Mouse (Mus musculus): ENCODE results near the gene Gimap5. TPM values are rescaled to one million over a fixed set of nuclear protein-coding genes. Genes with fewer than 3 reads are reported as not detected.

Gene Gimap5
- polyA plus RNA-seq, 1 experiment from 2014 or later: 1.9 TPM

DNA sequence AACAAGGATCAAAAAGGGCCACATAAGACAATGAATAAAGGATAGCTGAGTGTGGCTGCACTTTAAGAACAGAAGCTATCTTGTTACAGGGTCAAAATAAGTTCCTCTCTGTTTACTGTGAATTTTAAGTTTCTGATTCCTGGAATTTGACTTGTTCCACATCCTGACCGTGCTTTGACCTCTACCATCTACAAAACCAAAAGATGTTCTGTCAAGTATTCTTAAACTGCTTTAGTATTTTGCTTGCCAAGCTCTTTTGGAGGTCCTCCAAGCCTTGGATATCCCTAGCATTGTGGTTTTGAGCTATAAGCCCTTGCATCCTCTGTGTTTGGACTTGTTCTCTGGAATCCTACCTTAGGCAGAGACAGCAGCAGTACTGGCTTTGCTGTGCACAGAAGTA is 39.2 kb downstream of the Gimap5 start:
- no peak overlapping the region for H3K9ac ChIP-seq
- H3K4me2 ChIP-seq: no peak overlapping the region
- ATAC-seq (ENCODE audit: low FRiP score): no peak
- WGBS: 88% methylated on average over 1 of the region's 1 CpGs
- no peaks in the 10 kb centered on the region for H3K36me3 ChIP-seq
- H3K4me3 ChIP-seq: no peak overlapping the region
- H3K27me3 ChIP-seq: no peaks in the 10 kb centered on the region
- H3K4me1 ChIP-seq (replicated peaks): no peaks in the 10 kb centered on the region
- H3K9me3 ChIP-seq: 0 out of 2 replicates have a peak, but pooled peaks cover 5% of the 10 kb centered on the region
- H3K27ac ChIP-seq: no peak overlapping the region

- no peak for ATAC-seq (ENCODE audit: low FRiP score)
- no peak overlapping the region for H3K27ac ChIP-seq
- H3K9me3 ChIP-seq: 0 out of 2 replicates have a peak, but pooled peaks cover 3% of the 10 kb centered on the region
- H3K4me3 ChIP-seq: no peak overlapping the region
- WGBS: 84% methylated on average over 2 of the region's 2 CpGs
- H3K4me1 ChIP-seq (replicated peaks): no peaks in the 10 kb centered on the region
- H3K36me3 ChIP-seq: no peaks in the 10 kb centered on the region
- no peaks in the 10 kb centered on the region for H3K27me3 ChIP-seq
- no peak overlapping the region for H3K9ac ChIP-seq
- no peak overlapping the region for H3K4me2 ChIP-seq
These were observed 39.6 kb downstream of the Gimap5 start for GRCm38 (mm10) chr6:48785601-48786000.

DNA sequence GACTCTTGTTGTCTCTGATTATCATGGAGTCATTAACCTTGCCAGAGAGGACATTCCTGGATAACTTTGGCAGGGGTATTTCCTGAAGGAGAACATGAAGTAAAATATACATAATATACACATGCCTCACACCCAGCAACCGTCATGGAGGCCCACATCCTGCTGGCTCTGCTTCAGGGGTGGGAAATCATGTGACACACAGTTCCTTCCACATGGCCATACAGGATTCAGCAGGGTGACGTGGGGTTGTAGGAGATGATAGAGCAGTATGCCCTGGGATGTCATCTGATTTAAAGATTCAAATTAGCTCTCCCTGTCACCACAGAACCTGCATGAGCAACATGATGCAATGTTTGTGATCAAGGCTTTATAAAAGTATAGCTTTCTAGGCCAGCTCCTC is 41.9 kb downstream of the Gimap5 start:
- Histone ChIP-seq H3K4me3 (no peak overlapping the region), H3K4me1 (replicated peaks) (no peaks in the 10 kb centered on the region), H3K9me3 (no peaks in the 10 kb centered on the region), H3K27ac (no peak overlapping the region), H3K36me3 (no peaks in the 10 kb centered on the region), H3K4me2 (no peak overlapping the region), H3K27me3 (no peaks in the 10 kb centered on the region), H3K9ac (no peak overlapping the region)
- WGBS: 92% methylated on average over 2 of the region's 2 CpGs
- ATAC-seq (ENCODE audit: low FRiP score): no peak

DNA sequence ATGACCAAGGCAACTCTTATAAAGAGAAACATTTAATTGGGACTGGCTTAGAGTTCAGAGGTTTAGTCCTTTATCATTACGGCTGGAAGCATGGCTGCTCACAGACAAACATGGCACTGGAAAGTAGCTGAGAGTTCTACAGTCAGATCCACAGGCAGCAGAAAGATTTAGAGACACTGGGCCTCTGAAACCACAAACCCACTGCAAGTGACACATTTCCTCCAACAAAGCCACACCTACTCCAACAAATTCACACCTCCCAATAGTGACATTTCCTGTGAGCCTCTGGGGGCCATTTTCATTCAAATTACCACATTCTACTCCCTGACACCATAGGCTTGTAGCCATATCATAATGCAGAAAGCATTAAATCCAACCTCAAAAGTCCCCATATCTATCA is 55.9 kb downstream of the Gimap5 start:
- Histone ChIP-seq H3K9me3 (0 out of 2 replicates have a peak, but pooled peaks cover 5% of the 10 kb centered on the region), H3K27me3 (no peaks in the 10 kb centered on the region), H3K9ac (no peak overlapping the region), H3K36me3 (no peaks in the 10 kb centered on the region), H3K4me1 (replicated peaks) (no peaks in the 10 kb centered on the region), H3K4me3 (no peak overlapping the region), H3K27ac (no peak overlapping the region), H3K4me2 (no peak overlapping the region)
- 91% methylated on average over 1 of the region's 1 CpGs for WGBS
- no peak for ATAC-seq (ENCODE audit: low FRiP score)

GRCm38 (mm10) chr6:48803406-48804051 is 57.5 kb downstream of the Gimap5 start:
- Histone ChIP-seq H3K4me2 (no peak overlapping the region), H3K4me1 (replicated peaks) (no peaks in the 10 kb centered on the region), H3K36me3 (no peaks in the 10 kb centered on the region), H3K27me3 (no peaks in the 10 kb centered on the region), H3K4me3 (no peak overlapping the region), H3K27ac (no peak overlapping the region), H3K9ac (no peak overlapping the region), H3K9me3 (0 out of 2 replicates have a peak, but pooled peaks cover 5% of the 10 kb centered on the region)
- ATAC-seq (ENCODE audit: low FRiP score): no peak

Other genes starting within 250 kb of the Gimap5 start
- gene Atp6v0e2, start 208.6 kb upstream of the Gimap5 start, polyA plus RNA-seq (2015; fragmentation: Nextera tagmentation; extraction: Ambion mirVana): 184 and 189 TPM in 2 replicates
- gene Lrrc61, start 191.4 kb upstream of the Gimap5 start, polyA plus RNA-seq (2015; fragmentation: Nextera tagmentation; extraction: Ambion mirVana): 20.8 and 22.1 TPM in 2 replicates
- 5.2 and 6.0 TPM in 2 replicates for gene Rarres2, start 173.4 kb upstream of the Gimap5 start, polyA plus RNA-seq (2015; fragmentation: Nextera tagmentation; extraction: Ambion mirVana)
- gene Gm45021, start 156.6 kb upstream of the Gimap5 start, polyA plus RNA-seq (2015; fragmentation: Nextera tagmentation; extraction: Ambion mirVana): 0.56 TPM in 1 of 2 replicates, not detected in the other
- 39.3 and 41.8 TPM in 2 replicates for gene Repin1, start 152.3 kb upstream of the Gimap5 start, polyA plus RNA-seq (2015; fragmentation: Nextera tagmentation; extraction: Ambion mirVana)
- gene Gm44965, start 152.3 kb upstream of the Gimap5 start, polyA plus RNA-seq (2015; fragmentation: Nextera tagmentation; extraction: Ambion mirVana): not detected in 2 replicates
- 14.7 and 15.0 TPM in 2 replicates for gene Zfp775, start 144.1 kb upstream of the Gimap5 start, polyA plus RNA-seq (2015; fragmentation: Nextera tagmentation; extraction: Ambion mirVana)
- gene AI854703, start 119.4 kb upstream of the Gimap5 start, polyA plus RNA-seq (2015; fragmentation: Nextera tagmentation; extraction: Ambion mirVana): 13.1 and 13.2 TPM in 2 replicates
- gene Gimap8, start 99.0 kb upstream of the Gimap5 start, polyA plus RNA-seq (2015; fragmentation: Nextera tagmentation; extraction: Ambion mirVana): 0.47 and 0.85 TPM in 2 replicates
- gene Gimap9, start 70.1 kb upstream of the Gimap5 start, polyA plus RNA-seq (2015; fragmentation: Nextera tagmentation; extraction: Ambion mirVana): 2.9 and 3.6 TPM in 2 replicates
- 1.7 and 2.2 TPM in 2 replicates for gene Gimap4, start 61.6 kb upstream of the Gimap5 start, polyA plus RNA-seq (2015; fragmentation: Nextera tagmentation; extraction: Ambion mirVana)
- gene Gimap6, start 38.0 kb upstream of the Gimap5 start, polyA plus RNA-seq (2015; fragmentation: Nextera tagmentation; extraction: Ambion mirVana): 7.8 and 8.8 TPM in 2 replicates
- 0.79 TPM in 1 of 2 replicates, not detected in the other for gene Gm28053, start 27.6 kb upstream of the Gimap5 start, polyA plus RNA-seq (2015; fragmentation: Nextera tagmentation; extraction: Ambion mirVana)
- not detected in 2 replicates for gene Gimap7, start 27.6 kb upstream of the Gimap5 start, polyA plus RNA-seq (2015; fragmentation: Nextera tagmentation; extraction: Ambion mirVana)
- gene Gimap1, start 7.1 kb upstream of the Gimap5 start, polyA plus RNA-seq (2015; fragmentation: Nextera tagmentation; extraction: Ambion mirVana): 5.9 and 7.3 TPM in 2 replicates
- not detected in 2 replicates for gene Gimap3, start 24.7 kb downstream of the Gimap5 start, polyA plus RNA-seq (2015; fragmentation: Nextera tagmentation; extraction: Ambion mirVana)
- 19.0 and 19.9 TPM in 2 replicates for gene Tmem176a, start 94.7 kb downstream of the Gimap5 start, polyA plus RNA-seq (2015; fragmentation: Nextera tagmentation; extraction: Ambion mirVana)
- gene Tmem176b, start 95.3 kb downstream of the Gimap5 start, polyA plus RNA-seq (2015; fragmentation: Nextera tagmentation; extraction: Ambion mirVana): 116 and 118 TPM in 2 replicates
- not detected in 2 replicates for gene Aoc1, start 126.7 kb downstream of the Gimap5 start, polyA plus RNA-seq (2015; fragmentation: Nextera tagmentation; extraction: Ambion mirVana)
- not detected in 2 replicates for gene 1600015I10Rik, start 183.7 kb downstream of the Gimap5 start, polyA plus RNA-seq (2015; fragmentation: Nextera tagmentation; extraction: Ambion mirVana)
- not detected in 2 replicates for gene Doxl2, start 228.8 kb downstream of the Gimap5 start, polyA plus RNA-seq (2015; fragmentation: Nextera tagmentation; extraction: Ambion mirVana)
- gene Svs1, start 240.7 kb downstream of the Gimap5 start, polyA plus RNA-seq (2015; fragmentation: Nextera tagmentation; extraction: Ambion mirVana): not detected in 2 replicates